Mouse (Mus musculus) E14TG2a.4 (cell line): ENCODE measurements around the gene Cd164l2.

Source experiments
- CTCF ChIP-seq: conservative IDR thresholded peaks from 2 replicates; pipeline ENCODE4 v1.5.1; 2014; ENCODE audit warnings: low read length
- POU5F1 ChIP-seq: IDR thresholded peaks from 2 replicates; pipeline ENCODE4 v1.6.1; 2014; ENCODE audit warnings: low read length, borderline replicate concordance

GRCm38 (mm10) chr4:133176761-133177403 is 35.0 kb upstream of the Cd164l2 start:
- no peak for TF ChIP-seq CTCF
- no peak for TF ChIP-seq POU5F1
